Mouse (Mus musculus) gastrocnemius, postnatal 4 days (tissue): Measurements from ENCODE around the gene Ptges2. TPM values are rescaled to one million over a fixed set of nuclear protein-coding genes. Genes with fewer than 3 reads are reported as not detected.

Experiments used
- total RNA-seq, 2 experiments: library from RNA; stranded (reverse); gene quantifications; 2 replicates each; pipeline ENCODE4 v1.2.3; 2021

The Ptges2 gene
- total RNA-seq, 2 experiments from 2014 or later = 35.1 to 41.4 TPM

Other genes with a start within 250 kb of the Ptges2 start
- gene Prrc2b, start 244.8 kb upstream of the Ptges2 start, total RNA-seq = 100 to 1,000 TPM; 142 to 154 TPM
- 10 to 100 TPM; 15.8 to 17.5 TPM for gene Pomt1, start 159.3 kb upstream of the Ptges2 start, total RNA-seq
- gene Uck1, start 135.7 kb upstream of the Ptges2 start, total RNA-seq = 10 to 100 TPM; 24.5 to 27.2 TPM
- 10 to 100 TPM; 91.5 to 93.0 TPM for gene Golga2, start 108.5 kb upstream of the Ptges2 start, total RNA-seq
- 100 to 1,000 TPM; 160 to 162 TPM for gene Swi5, start 107.8 kb upstream of the Ptges2 start, total RNA-seq
- 10 to 100 TPM; 53.4 to 60.4 TPM for gene Ciz1, start 43.6 kb upstream of the Ptges2 start, total RNA-seq
- gene Dnm1, start 42.6 kb upstream of the Ptges2 start, total RNA-seq = 10 to 100 TPM; 36.5 to 38.7 TPM
- 10 to 100 TPM; 56.4 to 58.6 TPM for gene 1110008P14Rik, start 14.0 kb upstream of the Ptges2 start, total RNA-seq
- gene Lcn2, start 7.6 kb upstream of the Ptges2 start, total RNA-seq = 1 to 10 TPM; 3.0 to 4.4 TPM
- gene Naif1, start 54.6 kb downstream of the Ptges2 start, total RNA-seq = 1 to 10 TPM; 3.9 to 4.0 TPM
- gene Slc25a25, start 55.5 kb downstream of the Ptges2 start, total RNA-seq = 10 to 100 TPM; 14.0 to 25.1 TPM
- 1 to 10 TPM; 7.5 to 8.2 TPM for gene Fam102a, start 139.4 kb downstream of the Ptges2 start, total RNA-seq
- 10 to 100 TPM; 36.4 to 41.9 TPM for gene Dpm2, start 175.0 kb downstream of the Ptges2 start, total RNA-seq
- not detected for gene Pip5kl1, start 178.9 kb downstream of the Ptges2 start, total RNA-seq
- gene 9430097D07Rik, start 179.8 kb downstream of the Ptges2 start, total RNA-seq = not detected
- 10 to 100 TPM; 48.8 to 55.1 TPM for gene St6galnac4, start 191.2 kb downstream of the Ptges2 start, total RNA-seq
- 10 to 100 TPM; 57.4 to 63.6 TPM for gene St6galnac6, start 203.8 kb downstream of the Ptges2 start, total RNA-seq
- 100 to 1,000 TPM; 892 to 897 TPM for gene Ak1, start 225.9 kb downstream of the Ptges2 start, total RNA-seq